Mouse (Mus musculus) heart, embryonic 12.5 days (tissue): Measurements from ENCODE around the gene Ccdc36. TPM values are rescaled to one million over a fixed set of nuclear protein-coding genes. Genes with fewer than 3 reads are reported as not detected.

Experiments used
- ATAC-seq: fragments of 200-750 bp; cut with Nextera tagmentation; 2 replicates; pipeline ENCODE4 v1.8.0; 2017; ENCODE audit warnings: moderate TSS enrichment, moderate library complexity; ENCODE audit not compliant: insufficient number of reproducible peaks, low FRiP score
- H3K27ac ChIP-seq: fragments of 300-500 bp; sonication (generic); 2 replicates; pipeline ENCODE4 v1.5.1; 2016; ENCODE audit warnings: mild to moderate bottlenecking, moderate library complexity; ENCODE audit not compliant: poor library complexity, severe bottlenecking
- H3K27me3 ChIP-seq: fragments of 300-500 bp; sonication (generic); replicated peaks from 2 replicates; pipeline ENCODE4 v1.6.1; 2016; ENCODE audit warnings: mild to moderate bottlenecking, moderate library complexity
- H3K36me3 ChIP-seq: fragments of 300-500 bp; sonication (generic); 2 replicates; pipeline ENCODE4 v1.6.1; 2016; ENCODE audit warnings: mild to moderate bottlenecking, moderate library complexity
- H3K4me1 ChIP-seq: fragments of 300-500 bp; sonication (generic); replicated peaks from 2 replicates; pipeline ENCODE4 v1.6.1; 2016; ENCODE audit warnings: mild to moderate bottlenecking
- H3K4me2 ChIP-seq: fragments of 300-500 bp; sonication (generic); 2 replicates; pipeline ENCODE4 v1.6.1; 2016; ENCODE audit warnings: mild to moderate bottlenecking, moderate library complexity
- H3K4me3 ChIP-seq: fragments of 300-500 bp; sonication (generic); 2 replicates; pipeline ENCODE4 v1.5.1; 2016; ENCODE audit warnings: mild to moderate bottlenecking
- H3K9ac ChIP-seq: fragments of 300-500 bp; sonication (generic); 2 replicates; pipeline ENCODE4 v1.6.1; 2016; ENCODE audit warnings: mild to moderate bottlenecking, moderate library complexity
- H3K9me3 ChIP-seq: fragments of 300-500 bp; sonication (generic); replicated peaks from 2 replicates; pipeline ENCODE4 v1.6.1; 2016; ENCODE audit warnings: mild to moderate bottlenecking, moderate library complexity
- WGBS: fragments of 180-500 bp; shearing (Covaris S2); methylation state at CpG from one replicate; pipeline ENCODE4 v1.1.7; 2016; 5-methylcytosine and 5-hydroxymethylcytosine counted together
- polyA plus RNA-seq: library from polyadenylated mRNA; unstranded; fragments of >200 nt; fragmentation: Nextera tagmentation; extraction: Ambion mirVana; gene quantifications from 2 replicates; pipeline ENCODE4 v1.2.1, GENCODE M21; 2016

Gene Ccdc36
- polyA plus RNA-seq, 1 experiment from 2014 or later: 1.0 TPM

DNA sequence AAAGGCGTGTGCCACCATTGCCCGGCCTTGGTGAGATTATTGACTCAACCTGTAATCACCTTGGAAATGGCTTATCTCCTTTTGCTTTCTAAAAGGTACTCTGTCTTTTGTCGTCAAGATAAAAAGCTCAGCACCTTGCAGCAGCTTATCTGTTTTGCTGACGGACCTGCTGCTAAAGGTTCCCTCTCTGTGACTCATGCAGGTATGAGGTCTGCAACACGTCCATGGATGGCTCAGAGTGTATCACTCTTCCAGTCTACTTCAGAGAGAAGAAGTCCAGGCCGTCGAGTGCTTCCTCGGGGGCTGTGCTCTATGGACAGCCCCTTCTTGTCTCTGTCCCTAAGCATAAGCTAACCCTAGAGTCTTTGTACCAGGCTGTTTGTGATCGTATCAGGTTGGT, 50.0 kb downstream of the Ccdc36 start:
- Histone ChIP-seq H3K27ac (no peak overlapping the region), H3K9ac (no peak overlapping the region), H3K4me3 (no peak overlapping the region), H3K4me1 (peaks cover 7% of the 10 kb centered on the region), H3K36me3 (peaks cover 94% of the 10 kb centered on the region), H3K27me3 (no peaks in the 10 kb centered on the region), H3K9me3 (no peaks in the 10 kb centered on the region), H3K4me2 (no peak overlapping the region)
- 41% methylated on average over 9 of the region's 9 CpGs for WGBS
- ATAC-seq: no peak

Other genes starting within 250 kb of the Ccdc36 start
- gene Bsn, start 238.1 kb downstream of the Ccdc36 start, polyA plus RNA-seq: 0.39 and 0.50 TPM in 2 replicates
- 188 and 200 TPM in 2 replicates for gene Dag1, start 164.5 kb downstream of the Ccdc36 start, polyA plus RNA-seq
- 22.5 and 22.6 TPM in 2 replicates for gene Nicn1, start 138.1 kb downstream of the Ccdc36 start, polyA plus RNA-seq
- gene Amt, start 131.6 kb downstream of the Ccdc36 start, polyA plus RNA-seq: 11.7 and 13.3 TPM in 2 replicates
- gene Rhoa, start 122.4 kb downstream of the Ccdc36 start, polyA plus RNA-seq: 348 and 367 TPM in 2 replicates
- gene Tcta, start 122.3 kb downstream of the Ccdc36 start, polyA plus RNA-seq: 31.2 and 35.3 TPM in 2 replicates
- gene Gpx1, start 89.6 kb downstream of the Ccdc36 start, polyA plus RNA-seq: 1,088 and 1,118 TPM in 2 replicates
- gene Usp4, start 80.6 kb downstream of the Ccdc36 start, polyA plus RNA-seq: 93.2 and 98.3 TPM in 2 replicates
- 0.40 and 0.55 TPM in 2 replicates for gene 1700102P08Rik, start 35.7 kb downstream of the Ccdc36 start, polyA plus RNA-seq
- gene BC048562, start 8.0 kb upstream of the Ccdc36 start, polyA plus RNA-seq: not detected in 2 replicates
- 39.1 and 39.2 TPM in 2 replicates for gene Ccdc71, start 32.0 kb upstream of the Ccdc36 start, polyA plus RNA-seq
- 96.5 and 99.1 TPM in 2 replicates for gene Klhdc8b, start 33.1 kb upstream of the Ccdc36 start, polyA plus RNA-seq
- gene Lamb2, start 51.3 kb upstream of the Ccdc36 start, polyA plus RNA-seq: 67.2 and 68.6 TPM in 2 replicates
- gene Usp19, start 62.1 kb upstream of the Ccdc36 start, polyA plus RNA-seq: 78.0 and 84.2 TPM in 2 replicates
- gene Qars, start 79.2 kb upstream of the Ccdc36 start, polyA plus RNA-seq: 70.1 and 73.1 TPM in 2 replicates
- 108 and 115 TPM in 2 replicates for gene Qrich1, start 88.3 kb upstream of the Ccdc36 start, polyA plus RNA-seq
- 105 and 115 TPM in 2 replicates for gene Impdh2, start 131.8 kb upstream of the Ccdc36 start, polyA plus RNA-seq
- 49.9 and 55.5 TPM in 2 replicates for gene Ndufaf3, start 138.9 kb upstream of the Ccdc36 start, polyA plus RNA-seq
- gene Dalrd3, start 141.4 kb upstream of the Ccdc36 start, polyA plus RNA-seq: 89.4 and 91.4 TPM in 2 replicates
- 79.4 and 80.8 TPM in 2 replicates for gene Wdr6, start 150.3 kb upstream of the Ccdc36 start, polyA plus RNA-seq
- 18.9 and 21.2 TPM in 2 replicates for gene P4htm, start 169.2 kb upstream of the Ccdc36 start, polyA plus RNA-seq
- 49.1 and 49.7 TPM in 2 replicates for gene Arih2, start 220.9 kb upstream of the Ccdc36 start, polyA plus RNA-seq
- gene Slc25a20, start 233.6 kb upstream of the Ccdc36 start, polyA plus RNA-seq: 57.1 and 59.3 TPM in 2 replicates